Mouse (Mus musculus): ENCODE results near the gene Fam149b. TPM values are rescaled to one million over a fixed set of nuclear protein-coding genes. Genes with fewer than 3 reads are reported as not detected.

Fam149b gene
- total and polyA plus RNA-seq, 3 experiments, result 15.8 to 21.9 (median 19.8) TPM

DNA sequence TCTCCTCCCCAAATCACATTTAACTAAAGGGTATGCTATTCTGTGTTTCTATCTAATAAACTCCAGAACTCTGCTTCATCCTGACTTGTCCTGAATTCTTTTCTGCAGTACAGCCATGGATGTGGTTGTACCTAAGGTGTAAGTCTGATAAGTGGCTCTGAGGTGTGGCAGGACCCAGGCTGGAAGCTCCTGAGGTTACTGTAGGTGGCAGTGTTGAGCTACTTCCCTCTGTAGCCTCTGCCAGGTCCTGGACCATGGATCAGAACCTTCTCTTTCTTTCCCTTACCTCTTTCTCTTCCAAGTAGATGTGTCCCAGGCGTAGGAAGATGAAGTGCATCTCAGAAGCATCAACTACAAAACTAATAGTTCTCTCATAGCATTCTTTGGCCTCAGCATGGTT is 52.1 kb downstream of the Fam149b start:
- 0 out of 4 replicates have a peak, but pooled peaks cover 0 to 2% of the 10 kb centered on the region in 2 experiments for H3K4me1 ChIP-seq (ENCODE audit: control insufficient read depth in 1 of 2, insufficient read depth in 2 of 2)
- in situ Hi-C loops (cut with MboI; ENCODE audit: low pct_ligation_motif_present, low pct_unique_long_range_greater_than_20kb, low sequenced_read_pairs), result no loop called here
- no peak overlapping the region for H3K4me2 ChIP-seq (ENCODE audit: insufficient read depth, low read depth, poor library complexity, severe bottlenecking)
- no peak overlapping the region for H3K9ac ChIP-seq (ENCODE audit: insufficient read depth, low read depth)
- no peaks in the 10 kb centered on the region for H3K27me3 ChIP-seq (replicated peaks)
- no peak overlapping the region for H3K27ac ChIP-seq (ENCODE audit: insufficient read depth, low read depth)
- no peaks in the 10 kb centered on the region for H3K79me2 ChIP-seq (replicated peaks; ENCODE audit: control insufficient read depth, extremely low read depth, insufficient read depth, poor library complexity, severe bottlenecking)
- H3K4me3 ChIP-seq (replicated peaks in 1 of 3; ENCODE audit: low read depth in 2 of 3, low read length in 2 of 3, poor library complexity in 1 of 3), result no peak overlapping the region
- DNase-seq (ENCODE audit: extremely low read depth), result peak; percentile 68
- dilution Hi-C loops (cut with MboI; ENCODE audit: extremely low pct_ligation_motif_present, extremely low pct_unique_long_range_greater_than_20kb, low sequenced_read_pairs), result no loop called here
- TF ChIP-seq BHLHE40 (IDR thresholded peaks at IDR 0.05; ENCODE audit: low read depth, low read length) (no peak), IRF4 (IDR thresholded peaks at IDR 0.05; ENCODE audit: low read depth, low read length) (no peak), RCOR1 (conservative IDR thresholded peaks at IDR 0.05; ENCODE audit: low read depth, low read length) (no peak), NELFE (IDR thresholded peaks at IDR 0.05; ENCODE audit: low read depth, low read length) (no peak), POLR2AphosphoS2 (IDR thresholded peaks at IDR 0.05; ENCODE audit: low read depth, low read length) (no peak), CHD1 (IDR thresholded peaks at IDR 0.05; ENCODE audit: low read depth, low read length) (no peak), CHD2 (IDR thresholded peaks at IDR 0.05; ENCODE audit: low read length) (no peak), CTCF (conservative IDR thresholded peaks at IDR 0.05 in 1 of 2, IDR thresholded peaks at IDR 0.05 in 1 of 2; ENCODE audit: low read depth in 2 of 2, low read length in 2 of 2) (peak; percentile 65 to 85), JUND (conservative IDR thresholded peaks at IDR 0.05; ENCODE audit: low read depth, low read length) (no peak), HCFC1 (IDR thresholded peaks at IDR 0.05; ENCODE audit: low read depth, low read length) (no peak), ZMIZ1 (IDR thresholded peaks at IDR 0.05; ENCODE audit: low read depth, low read length) (no peak), UBTF (IDR thresholded peaks at IDR 0.05; ENCODE audit: low read depth, low read length) (no peak), E2F4 (IDR thresholded peaks at IDR 0.05; ENCODE audit: insufficient replicate concordance, low read depth, low read length) (no peak), ZNF384 (IDR thresholded peaks at IDR 0.05; ENCODE audit: low read depth, low read length) (no peak), SMC3 (IDR thresholded peaks at IDR 0.05; ENCODE audit: low read depth, low read length) (peak; percentile 64), POLR2A (IDR thresholded peaks at IDR 0.05; ENCODE audit: low read depth, low read length) (no peak), GABPA (IDR thresholded peaks at IDR 0.05; ENCODE audit: insufficient replicate concordance, low read depth, low read length) (no peak), ZC3H11A (IDR thresholded peaks at IDR 0.05; ENCODE audit: low read depth, low read length) (0 out of 2 replicates have a peak, but pooled peaks have one; percentile 7), MAFK (IDR thresholded peaks at IDR 0.05; ENCODE audit: insufficient replicate concordance, low read length) (no peak), ETS1 (conservative IDR thresholded peaks at IDR 0.05; ENCODE audit: low read depth, low read length) (no peak), USF1 (IDR thresholded peaks at IDR 0.05; ENCODE audit: low read depth, low read length) (no peak), MYC (IDR thresholded peaks at IDR 0.05; ENCODE audit: low read depth, low read length) (no peak), SIN3A (IDR thresholded peaks at IDR 0.05; ENCODE audit: low read length) (no peak), RAD21 (IDR thresholded peaks at IDR 0.05; ENCODE audit: low read depth, low read length) (peak; percentile 74), USF2 (conservative IDR thresholded peaks at IDR 0.05; ENCODE audit: low read depth, low read length) (no peak), ZKSCAN1 (IDR thresholded peaks at IDR 0.05; ENCODE audit: borderline replicate concordance, low read depth, low read length) (no peak), TBP (conservative IDR thresholded peaks at IDR 0.05; ENCODE audit: low read depth, low read length) (no peak), ELF1 (IDR thresholded peaks at IDR 0.05; ENCODE audit: low read depth, low read length) (no peak), JUN (IDR thresholded peaks at IDR 0.05; ENCODE audit: insufficient read depth, low read depth, low read length) (no peak), NRF1 (IDR thresholded peaks at IDR 0.05; ENCODE audit: low read depth, low read length) (no peak), MXI1 (IDR thresholded peaks at IDR 0.05; ENCODE audit: low read depth, low read length) (no peak), MEF2A (IDR thresholded peaks at IDR 0.05; ENCODE audit: borderline replicate concordance, low read depth, low read length) (no peak), MAX (IDR thresholded peaks at IDR 0.05; ENCODE audit: low read length) (0 out of 2 replicates have a peak, but pooled peaks have one; percentile 22)
- H3K9me3 ChIP-seq (replicated peaks; ENCODE audit: low read length), result no peaks in the 10 kb centered on the region
- no peaks in the 10 kb centered on the region for H3K36me3 ChIP-seq (replicated peaks in 1 of 2; ENCODE audit: control insufficient read depth in 1 of 2, insufficient read depth in 1 of 2, low read length in 1 of 2)

All from CH12.LX (cell line).